Mouse (Mus musculus) embryonic stem cell, embryonic (primary cell): ENCODE measurements around the gene Cacna2d3.

Experiments used
- CTCF ChIA-PET, 4 experiments: fragments of 300-600 bp in 2 of 4; fragments of 350-600 bp in 2 of 4; sonication (Branson Sonifier 250); formaldehyde crosslinking; loops; one replicate each; lab custom pipeline; 2022; ENCODE audit warnings: inconsistent platforms in 2 of 4; lab: Charles Lee
- POLR2A ChIA-PET, 4 experiments: fragments of 300-600 bp in 2 of 4; fragments of 350-600 bp in 2 of 4; sonication (Branson Sonifier 250); formaldehyde crosslinking; loops; one replicate each; lab custom pipeline; 2022; ENCODE audit warnings: antibody characterized with exemption in 4 of 4, inconsistent platforms in 1 of 4; lab: Charles Lee

The Cacna2d3 gene

GRCm38 (mm10) chr14:29023246-29023645 is 698.4 kb downstream of the Cacna2d3 start:
- POLR2A ChIA-PET, result no interaction called here
- CTCF ChIA-PET, result interaction anchor here in 1 of 4 experiments (0.7 kb wide), 1 partner anchor 40 kb away, joined by 3 read pairs; no protein-coding TSS in a partner anchor

- CTCF ChIA-PET, result interaction anchor here in 1 of 4 experiments (0.6 kb wide), 1 partner anchor 10 kb away, joined by 3 read pairs; no protein-coding TSS in a partner anchor
- POLR2A ChIA-PET, result no interaction called here
Measured at GRCm38 (mm10) chr14:29021295-29021694, 700.4 kb downstream of the Cacna2d3 start.

GRCm38 (mm10) chr14:29018316-29019000 is 703.2 kb downstream of the Cacna2d3 start:
- CTCF ChIA-PET, result interaction anchor here in 1 of 4 experiments (0.6 to 0.7 kb wide), 2 partner anchors 72 to 913 kb away, joined by 9 to 30 read pairs; no protein-coding TSS in a partner anchor
- POLR2A ChIA-PET, result interaction anchor here in 1 of 4 experiments (0.6 kb wide), 1 partner anchor 139 kb away, joined by 3 read pairs; no protein-coding TSS in a partner anchor

- CTCF ChIA-PET, result interaction anchor here in 1 of 4 experiments (0.6 kb wide), 1 partner anchor 72 kb away, joined by 9 read pairs; no protein-coding TSS in a partner anchor
- POLR2A ChIA-PET, result interaction anchor here in 1 of 4 experiments (0.9 kb wide), 1 partner anchor 11 kb away, joined by 4 read pairs; no protein-coding TSS in a partner anchor
Measured at GRCm38 (mm10) chr14:29017883-29018282, 703.8 kb downstream of the Cacna2d3 start, which contains the start of gene Lrtm1. TSS of gene Lrtm1 (plus strand) at chr14:29018208.

- POLR2A ChIA-PET, result no interaction called here
- CTCF ChIA-PET, result no interaction called here
Measured at GRCm38 (mm10) chr14:29015896-29016295, 705.8 kb downstream of the Cacna2d3 start.

GRCm38 (mm10) chr14:29014680-29015079 is 707.0 kb downstream of the Cacna2d3 start:
- ChIA-PET CTCF (no interaction called here), POLR2A (interaction anchor here in 1 of 4 experiments (0.7 kb wide), 1 partner anchor 1467 kb away, joined by 6 read pairs; no protein-coding TSS in a partner anchor)

GRCm38 (mm10) chr14:29013161-29013560 is 708.5 kb downstream of the Cacna2d3 start:
- ChIA-PET POLR2A (no interaction called here), CTCF (no interaction called here)

GRCm38 (mm10) chr14:29009644-29010043 is 712.0 kb downstream of the Cacna2d3 start:
- ChIA-PET POLR2A (interaction anchor here in 2 of 4 experiments (0.5 to 0.9 kb wide), 2 partner anchors 181 to 184 kb away, joined by 3 read pairs; no protein-coding TSS in a partner anchor), CTCF (interaction anchor here in 1 of 4 experiments (0.6 kb wide), 1 partner anchor 30 kb away, joined by 3 read pairs; no protein-coding TSS in a partner anchor)

GRCm38 (mm10) chr14:29005228-29005840 is 716.3 kb downstream of the Cacna2d3 start:
- CTCF ChIA-PET, result no interaction called here
- POLR2A ChIA-PET, result interaction anchor here in 1 of 4 experiments (0.6 kb wide), 1 partner anchor 1099 kb away, joined by 3 read pairs; no protein-coding TSS in a partner anchor

GRCm38 (mm10) chr14:28996569-28996968 is 725.1 kb downstream of the Cacna2d3 start:
- ChIA-PET POLR2A (interaction anchor here in 1 of 4 experiments (0.6 kb wide), 2 partner anchors 14 to 1323 kb away, joined by 3 read pairs; no protein-coding TSS in a partner anchor), CTCF (no interaction called here)

GRCm38 (mm10) chr14:28988211-28988900 is 733.3 kb downstream of the Cacna2d3 start:
- POLR2A ChIA-PET, result no interaction called here
- CTCF ChIA-PET, result no interaction called here

GRCm38 (mm10) chr14:28984276-28984675 is 737.4 kb downstream of the Cacna2d3 start:
- CTCF ChIA-PET, result interaction anchor here in 1 of 4 experiments (0.7 kb wide), 1 partner anchor 45 kb away, joined by 3 read pairs; no protein-coding TSS in a partner anchor
- POLR2A ChIA-PET, result no interaction called here

GRCm38 (mm10) chr14:28980482-28980881 is 741.2 kb downstream of the Cacna2d3 start:
- ChIA-PET POLR2A (interaction anchor here in 1 of 4 experiments (0.7 kb wide), 1 partner anchor 1220 kb away, joined by 4 read pairs; no protein-coding TSS in a partner anchor), CTCF (interaction anchor here (0.6 to 0.7 kb wide), 8 partner anchors 30 to 1078 kb away, joined by 3 to 19 read pairs (median 4); no protein-coding TSS in a partner anchor)

GRCm38 (mm10) chr14:28979230-28979629 is 742.4 kb downstream of the Cacna2d3 start:
- POLR2A ChIA-PET, result no interaction called here

GRCm38 (mm10) chr14:28972620-28973019 is 749.0 kb downstream of the Cacna2d3 start:
- ChIA-PET POLR2A (interaction anchor here in 1 of 4 experiments (0.5 kb wide), 1 partner anchor 438 kb away, joined by 5 read pairs; no protein-coding TSS in a partner anchor), CTCF (no interaction called here)

More at GRCm38 (mm10) chr14:28979230-28979629, 742.4 kb downstream of the Cacna2d3 start:
- CTCF ChIA-PET, result no interaction called here

- CTCF ChIA-PET, result no interaction called here
- POLR2A ChIA-PET, result interaction anchor here in 1 of 4 experiments (2.0 kb wide), 1 partner anchor 9 kb away, joined by 6 read pairs; no protein-coding TSS in a partner anchor
Measured at GRCm38 (mm10) chr14:28969247-28969646, 752.4 kb downstream of the Cacna2d3 start.

- POLR2A ChIA-PET, result no interaction called here
- CTCF ChIA-PET, result no interaction called here
Measured at GRCm38 (mm10) chr14:28966881-28967280, 754.8 kb downstream of the Cacna2d3 start.

- ChIA-PET POLR2A (interaction anchor here in 1 of 4 experiments (1.4 kb wide), 1 partner anchor 8 kb away, joined by 6 read pairs; no protein-coding TSS in a partner anchor), CTCF (no interaction called here)
Measured at GRCm38 (mm10) chr14:28961379-28961778, 760.3 kb downstream of the Cacna2d3 start.
